Mouse (Mus musculus) myocyte (in vitro differentiated cells): ENCODE measurements at regions not wholly inside any gene's neighbourhood (a gene's known extent, or its start where the extent isn't known, plus 50 kb on each side); places are given as distances from the start of the nearest gene placed in this dataset.

Experiments used
- CEBPB ChIP-seq: IDR thresholded peaks from 2 replicates; pipeline ENCODE4 v1.6.1; 2011; ENCODE audit warnings: mild to moderate bottlenecking, moderate library complexity; ENCODE audit not compliant: poor library complexity, insufficient read depth, severe bottlenecking
- E2F4 ChIP-seq: IDR thresholded peaks from one replicate; pipeline ENCODE4 v1.6.1; 2011; ENCODE audit warnings: mild to moderate bottlenecking, control low read depth, moderate library complexity; ENCODE audit not compliant: insufficient read depth
- MAX ChIP-seq: IDR thresholded peaks from one replicate; pipeline ENCODE4 v1.6.1; 2011; ENCODE audit warnings: low read depth, mild to moderate bottlenecking, control low read depth
- MYOD1 ChIP-seq, 3 experiments: IDR thresholded peaks; one replicate each; pipeline ENCODE4 v1.6.1; 2011; ENCODE audit warnings: control low read depth in 2 of 3, low read depth in 2 of 3, mild to moderate bottlenecking in 2 of 3, moderate library complexity in 1 of 3; ENCODE audit not compliant: insufficient read length in 2 of 3, control insufficient read depth in 1 of 3
- MYOG ChIP-seq, 3 experiments: IDR thresholded peaks; one replicate each; pipeline ENCODE4 v1.6.1; 2011; ENCODE audit warnings: control low read depth in 2 of 3, low read depth in 2 of 3, mild to moderate bottlenecking in 2 of 3; ENCODE audit not compliant: insufficient read length in 2 of 3, control insufficient read depth in 1 of 3, insufficient read depth in 1 of 3
- POLR2A ChIP-seq: IDR thresholded peaks from one replicate; pipeline ENCODE4 v1.6.1; 2011; ENCODE audit warnings: low read depth, mild to moderate bottlenecking, control low read depth, moderate library complexity; ENCODE audit not compliant: insufficient read length
- POLR2AphosphoS2 ChIP-seq: IDR thresholded peaks from one replicate; pipeline ENCODE4 v1.6.1; 2011; ENCODE audit warnings: low read depth, control low read depth; ENCODE audit not compliant: insufficient read length
- REST ChIP-seq: IDR thresholded peaks from one replicate; pipeline ENCODE4 v1.6.1; 2011; ENCODE audit warnings: mild to moderate bottlenecking, control low read depth, moderate library complexity; ENCODE audit not compliant: insufficient read depth, insufficient read length
- SRF ChIP-seq: IDR thresholded peaks from one replicate; pipeline ENCODE4 v1.6.1; 2011; ENCODE audit warnings: low read depth; ENCODE audit not compliant: control insufficient read depth, insufficient read length
- TCF12 ChIP-seq: IDR thresholded peaks from one replicate; pipeline ENCODE4 v1.6.1; 2011; ENCODE audit warnings: mild to moderate bottlenecking, control low read depth; ENCODE audit not compliant: poor library complexity, insufficient read depth, severe bottlenecking
- TCF3 ChIP-seq: IDR thresholded peaks from one replicate; pipeline ENCODE4 v1.6.1; 2011; ENCODE audit warnings: low read depth, control low read depth; ENCODE audit not compliant: insufficient read length
- USF1 ChIP-seq: IDR thresholded peaks from one replicate; pipeline ENCODE4 v1.6.1; 2011; ENCODE audit warnings: low read depth, mild to moderate bottlenecking, control low read depth, moderate library complexity

GRCm38 (mm10) chr12:26191268-26191981 lies 223.6 kb downstream of the Rnf144a start:
- no peak for TF ChIP-seq POLR2A
- TF ChIP-seq POLR2AphosphoS2: no peak
- no peak for TF ChIP-seq USF1
- no peak for TF ChIP-seq MAX
- TF ChIP-seq E2F4: no peak
- no peak for TF ChIP-seq SRF
- no peak for TF ChIP-seq MYOD1 (IDR thresholded peaks at IDR 0.05; ENCODE audit: control insufficient read depth in 1 of 3, insufficient read length in 2 of 3, low read depth in 2 of 3)
- no peak for TF ChIP-seq TCF12
- no peak for TF ChIP-seq REST
- TF ChIP-seq TCF3: no peak
- no peak for TF ChIP-seq CEBPB
- TF ChIP-seq MYOG (IDR thresholded peaks at IDR 0.05; ENCODE audit: control insufficient read depth in 1 of 3, insufficient read depth in 1 of 3, insufficient read length in 2 of 3, low read depth in 2 of 3): no peak
